Mouse (Mus musculus) urinary bladder, postnatal 4 days (tissue): ENCODE measurements at regions not wholly inside any gene's neighbourhood (a gene's known extent, or its start where the extent isn't known, plus 50 kb on each side); places are given as distances from the start of the nearest gene placed in this dataset.

Source experiments
- DNase-seq, 2 experiments: peaks; one replicate each; pipeline ENCODE4 v3.0.0; 2021 to 2022; ENCODE audit warnings: low spot score in 2 of 2

GRCm38 (mm10) chr6:139027696-139028095, 369.4 kb upstream of the Igbp1b start:
- DNase-seq: no peak

- DNase-seq: no peak
Observed at GRCm38 (mm10) chr6:139014526-139014925, 356.2 kb upstream of the Igbp1b start.

GRCm38 (mm10) chr6:139010501-139010900, 352.2 kb upstream of the Igbp1b start:
- DNase-seq: no peak
